Mouse (Mus musculus) bone marrow, adult 2 months (tissue): ENCODE measurements at regions not wholly inside any gene's neighbourhood (a gene's known extent, or its start where the extent isn't known, plus 50 kb on each side); places are given as distances from the start of the nearest gene placed in this dataset.

Source experiments
- H3K27ac ChIP-seq: fragments of 200-500 bp; 2 replicates; pipeline ENCODE4 v1.5.1; 2012; ENCODE audit warnings: low read depth, mild to moderate bottlenecking, control low read depth, inconsistent platforms, low read length; ENCODE audit not compliant: control insufficient read depth, poor library complexity, insufficient read depth
- H3K4me1 ChIP-seq: fragments of 200-500 bp; 2 replicates; pipeline ENCODE4 v1.6.1; 2011; ENCODE audit warnings: low read length; ENCODE audit not compliant: control insufficient read depth, insufficient read depth
- H3K4me3 ChIP-seq: fragments of 200-500 bp; replicated peaks from 2 replicates; pipeline ENCODE3; 2011; ENCODE audit warnings: mild to moderate bottlenecking, low read depth, low read length, control low read depth; ENCODE audit not compliant: control insufficient read depth
- CTCF ChIP-seq: fragments of 200-500 bp; IDR thresholded peaks from 2 replicates; pipeline ENCODE4 v1.5.1; 2011; ENCODE audit warnings: low read length, control low read depth; ENCODE audit not compliant: control insufficient read depth, insufficient read depth
- POLR2A ChIP-seq: fragments of 200-500 bp; IDR thresholded peaks from 2 replicates; pipeline ENCODE4 v1.6.1; 2011; ENCODE audit warnings: low read depth, mild to moderate bottlenecking, control low read depth, low read length, borderline replicate concordance; ENCODE audit not compliant: control insufficient read depth
- WGBS: fragments of 180-500 bp; shearing (Covaris S2); methylation state at CpG from one replicate; pipeline ENCODE4 v1.1.7; 2018; 5-methylcytosine and 5-hydroxymethylcytosine counted together

DNA sequence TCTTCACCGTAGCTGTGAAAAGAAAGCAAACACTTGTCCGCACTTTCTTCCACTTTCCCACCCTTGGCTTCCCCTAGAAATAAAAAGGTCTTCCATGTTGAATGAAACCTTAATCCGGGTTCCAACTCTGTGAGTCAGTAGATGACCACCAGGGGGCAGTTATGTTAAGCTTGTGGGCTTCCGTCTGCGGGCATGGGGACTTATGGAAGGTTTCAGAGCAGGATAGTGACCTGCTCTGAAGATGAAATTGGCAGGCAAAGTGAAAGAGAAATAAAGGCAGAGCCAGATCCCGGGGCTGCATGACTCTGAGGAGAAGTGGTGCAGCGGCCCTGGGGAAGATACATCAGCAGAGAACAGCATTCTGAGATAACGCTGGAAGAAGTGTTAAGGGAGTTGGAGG lies 139.1 kb downstream of the Ndfip2 start:
- H3K4me1 ChIP-seq: no peaks in the 10 kb centered on the region
- H3K27ac ChIP-seq: no peak overlapping the region
- WGBS: 26% methylated on average over 8 of the region's 8 CpGs
- TF ChIP-seq POLR2A (no peak), CTCF (peak; percentile 51)
- no peak overlapping the region for H3K4me3 ChIP-seq

DNA sequence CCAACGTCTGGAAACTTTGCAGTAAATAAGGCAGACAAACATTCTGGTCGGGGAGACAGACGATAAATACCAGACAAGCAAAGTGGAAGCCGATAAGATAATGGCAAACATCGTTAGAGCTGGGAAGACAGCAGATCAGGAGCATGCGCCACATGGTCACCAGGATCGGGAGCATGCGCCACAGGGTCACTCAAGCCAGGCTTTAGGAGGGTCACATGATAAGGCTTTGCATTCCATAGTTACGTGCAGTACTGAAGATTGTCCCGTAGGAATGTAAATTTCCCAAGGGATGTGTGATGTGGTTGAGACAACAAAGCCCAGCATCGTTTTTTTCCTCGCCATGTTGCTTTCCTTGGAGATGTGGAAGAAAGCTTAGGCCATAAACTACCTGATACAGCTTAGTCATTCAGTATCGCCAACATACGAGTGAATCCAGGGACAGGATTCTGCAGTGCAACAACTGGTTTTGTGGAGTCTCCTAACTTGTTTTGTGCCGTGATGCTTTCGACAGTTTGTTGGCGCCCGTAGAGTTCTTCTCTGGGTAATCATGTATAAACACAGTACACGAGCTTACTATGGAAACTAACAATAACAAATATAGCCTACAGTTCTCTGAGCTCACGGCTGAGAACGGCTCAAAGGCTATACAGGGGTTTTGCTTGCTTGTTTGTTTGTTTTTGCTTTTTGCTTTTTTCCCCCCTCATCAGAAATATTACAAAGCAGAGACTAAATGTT lies 133.9 kb downstream of the Ndfip2 start:
- Histone ChIP-seq H3K4me1 (no peaks in the 10 kb centered on the region), H3K4me3 (no peak overlapping the region), H3K27ac (no peak overlapping the region)
- 84% methylated on average over 21 of the region's 21 CpGs for WGBS
- TF ChIP-seq POLR2A (no peak), CTCF (no peak)

- H3K4me3 ChIP-seq: no peak overlapping the region
- H3K4me1 ChIP-seq: no peaks in the 10 kb centered on the region
- 90% methylated on average over 11 of the region's 11 CpGs for WGBS
- H3K27ac ChIP-seq: no peak overlapping the region
- TF ChIP-seq POLR2A: no peak
- no peak for TF ChIP-seq CTCF
Measured at GRCm38 (mm10) chr14:105391430-105391829, 133.1 kb downstream of the Ndfip2 start.

DNA sequence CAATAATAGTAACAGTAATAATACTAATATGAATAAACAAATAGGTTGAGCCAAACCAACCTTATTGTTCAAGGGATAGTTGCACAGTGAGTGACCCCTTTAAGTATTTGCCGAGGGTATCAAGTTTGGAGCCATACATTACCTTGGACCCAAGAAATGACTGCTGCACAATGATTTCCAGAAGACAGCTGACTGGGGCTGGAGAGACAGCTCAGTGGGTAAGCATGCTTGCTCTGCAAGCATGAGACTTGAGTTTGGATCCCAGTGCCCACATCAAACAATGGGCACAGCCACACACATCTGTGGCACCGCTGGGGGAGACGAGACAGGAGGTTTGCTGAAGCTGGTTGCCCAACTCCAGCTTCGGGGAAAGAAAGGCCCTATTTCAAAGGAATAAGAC lies 126.7 kb downstream of the Ndfip2 start:
- Histone ChIP-seq H3K4me3 (no peak overlapping the region), H3K4me1 (no peaks in the 10 kb centered on the region), H3K27ac (no peak overlapping the region)
- TF ChIP-seq POLR2A (no peak), CTCF (no peak)
- 75% methylated on average over 4 of the region's 4 CpGs for WGBS

DNA sequence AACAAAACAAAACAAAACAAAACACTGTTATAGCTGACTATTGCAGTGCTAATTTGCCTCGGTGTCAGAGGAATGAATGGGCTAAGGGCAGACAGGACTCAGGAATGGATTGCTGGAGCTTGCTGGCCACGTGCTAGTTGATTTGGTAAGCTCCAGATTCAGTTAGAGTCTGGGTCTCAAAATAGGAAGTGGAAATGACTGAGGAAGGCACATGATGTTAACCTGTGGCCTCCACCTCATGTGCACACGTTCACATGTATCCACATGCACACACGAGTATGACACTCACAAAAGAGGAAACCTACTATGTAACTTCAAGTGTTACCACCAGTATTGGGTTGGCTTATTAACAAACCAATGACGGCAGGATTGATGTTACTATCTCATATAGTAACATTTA lies 125.0 kb downstream of the Ndfip2 start:
- no peak for TF ChIP-seq POLR2A
- no peak for TF ChIP-seq CTCF
- Histone ChIP-seq H3K27ac (no peak overlapping the region), H3K4me1 (no peaks in the 10 kb centered on the region), H3K4me3 (no peak overlapping the region)
- WGBS: 31% methylated on average over 5 of the region's 5 CpGs

- TF ChIP-seq CTCF (no peak), POLR2A (no peak)
- H3K4me3 ChIP-seq: no peak overlapping the region
- H3K4me1 ChIP-seq: no peaks in the 10 kb centered on the region
- H3K27ac ChIP-seq: no peak overlapping the region
- 84% methylated on average over 4 of the region's 4 CpGs for WGBS
Measured at GRCm38 (mm10) chr14:105380101-105380500, 121.7 kb downstream of the Ndfip2 start.

DNA sequence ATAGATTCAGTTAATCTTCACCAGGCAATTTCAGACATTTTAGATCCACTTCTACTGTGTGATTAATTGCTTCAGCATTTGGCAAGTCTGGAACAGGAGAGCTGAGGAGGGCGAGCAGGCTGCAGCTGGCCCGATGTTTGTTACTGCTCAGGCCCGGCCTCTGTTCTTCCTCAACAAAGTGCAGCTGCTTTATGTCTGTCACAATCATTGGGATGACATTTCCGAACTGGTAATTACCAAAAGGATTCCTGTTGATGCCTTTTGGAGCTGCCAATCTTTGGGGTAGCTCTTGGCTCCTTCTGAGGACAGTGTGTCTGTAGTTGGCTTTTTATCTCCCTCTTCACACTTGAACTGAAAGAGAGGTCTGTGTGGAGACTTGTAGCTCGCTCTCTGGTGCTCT lies 119.4 kb downstream of the Ndfip2 start:
- 70% methylated on average over 5 of the region's 5 CpGs for WGBS
- no peak overlapping the region for H3K4me3 ChIP-seq
- no peaks in the 10 kb centered on the region for H3K4me1 ChIP-seq
- TF ChIP-seq POLR2A: no peak
- no peak for TF ChIP-seq CTCF
- no peak overlapping the region for H3K27ac ChIP-seq

- WGBS: 78% methylated on average over 4 of the region's 4 CpGs
- TF ChIP-seq POLR2A (no peak), CTCF (no peak)
- Histone ChIP-seq H3K4me1 (no peaks in the 10 kb centered on the region), H3K27ac (no peak overlapping the region), H3K4me3 (no peak overlapping the region)
Measured at GRCm38 (mm10) chr14:105377035-105377621, 118.8 kb downstream of the Ndfip2 start.

DNA sequence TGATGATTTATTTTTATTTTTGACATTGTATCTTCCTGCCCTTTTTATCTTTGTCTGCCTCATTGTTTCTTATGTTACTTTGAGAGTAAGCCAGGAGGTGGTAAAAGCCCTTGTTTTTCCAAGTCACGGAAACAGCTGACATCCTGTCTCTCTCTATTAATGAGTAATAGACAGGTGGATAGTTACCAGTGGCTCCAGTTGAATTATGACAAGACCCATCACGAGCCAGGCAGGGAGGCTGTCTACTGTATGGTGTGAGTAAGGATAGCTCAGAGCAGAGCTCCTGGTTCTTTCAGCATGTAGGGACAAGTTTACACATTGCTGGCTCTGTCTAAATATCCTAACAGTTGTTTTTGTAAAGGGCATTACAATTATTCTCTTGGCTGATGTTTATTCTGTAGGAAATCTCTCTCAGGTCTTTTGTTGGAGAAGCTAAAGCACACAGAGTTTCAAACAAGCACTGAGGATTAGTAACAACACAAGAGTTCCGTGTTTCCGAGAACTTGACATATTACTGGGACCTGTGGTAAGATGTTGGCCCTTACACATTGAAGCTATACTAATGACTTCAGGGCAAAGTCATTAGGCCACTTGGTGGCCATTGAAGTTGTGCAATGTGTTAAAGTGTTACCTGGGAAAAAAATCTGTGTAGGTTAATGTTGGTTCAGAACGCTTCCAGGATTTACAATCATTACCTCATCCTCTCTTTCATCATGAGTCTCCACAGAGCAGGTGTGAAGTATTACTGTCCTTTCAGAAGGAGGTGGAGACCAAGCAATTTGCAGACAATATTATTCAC lies 111.5 kb downstream of the Ndfip2 start:
- H3K27ac ChIP-seq: no peak overlapping the region
- H3K4me3 ChIP-seq: no peak overlapping the region
- TF ChIP-seq POLR2A (no peak), CTCF (no peak)
- 77% methylated on average over 5 of the region's 5 CpGs for WGBS
- H3K4me1 ChIP-seq: no peaks in the 10 kb centered on the region
